17 mouse cellular contexts compared by ENCODE assay signal in genomic region chr2:167424040-167424439, GRCm38 (mm10). TPM values are rescaled to one million over a fixed set of nuclear protein-coding genes. Genes with fewer than 3 reads are reported as not detected.
A peak's percentile ranks its signal among the peaks of the same experiment; 100 is the strongest.
DNase-seq lines count a peak whose midpoint lies in the region; ATAC-seq and TF ChIP-seq lines count a peak whose summit lies in the region.
"Had no signal": no experiment of that assay in that cellular context is flagged by ENCODE, and none has a peak within 500 bp of the region (broad histone marks: within the 10 kb centered on the region; RNA-seq: fewer than 3 reads in every experiment).

No protein-coding gene starts in this region.

- no peak overlapping the region for H3K27ac ChIP-seq in kidney, postnatal 0 days
- H3K27ac ChIP-seq: hindbrain, postnatal 0 days; kidney, embryonic 15.5 days; lung, embryonic 15.5 days; midbrain, embryonic 15.5 days had no signal

- ATAC-seq in kidney, postnatal 0 days (replicated peaks; ENCODE audit: low FRiP score, low read depth) = no peak
- ATAC-seq in G1E (ENCODE audit: extremely low read depth, insufficient number of reproducible peaks, low FRiP score, poor library complexity, severe bottlenecking) = no peak
- ATAC-seq in megakaryocyte-erythroid progenitor cell, adult 5-6 weeks (replicated peaks; ENCODE audit: low FRiP score, low TSS enrichment, poor library complexity, severe bottlenecking) = peak; percentile 15
- ATAC-seq in frontal cortex, adult (ENCODE audit: low TSS enrichment) = no peak
- ATAC-seq: activated CD4-positive, CD25-positive, alpha-beta regulatory T cell, adult 4 months; forebrain, embryonic 14.5 days; hindbrain, postnatal 0 days; midbrain, embryonic 15.5 days had no signal

- H3K36me3 ChIP-seq in kidney, postnatal 0 days (ENCODE audit: insufficient read depth, low read length) = peaks cover 38% of the 10 kb centered on the region
- peaks cover 58% of the 10 kb centered on the region for H3K36me3 ChIP-seq in G1E (replicated peaks)

- TF ChIP-seq CTCF in kidney, postnatal 0 days (IDR thresholded peaks at IDR 0.05; ENCODE audit: low read depth) = peak; percentile 11; the same call in 1 of the 2 replicates
- no peak for TF ChIP-seq CTCF in G1E (IDR thresholded peaks at IDR 0.05; ENCODE audit: low read depth, low read length)

- H3K4me3 ChIP-seq in kidney, postnatal 0 days (replicated peaks; ENCODE audit: low read depth, low read length) = no peak overlapping the region
- H3K4me3 ChIP-seq in G1E (ENCODE audit: low read depth, low read length) = peak overlapping the region; percentile 52; the same call in 1 of the 2 replicates
- H3K4me3 ChIP-seq: heart, embryonic 12.5 days; kidney, embryonic 15.5 days; lung, embryonic 15.5 days; midbrain, embryonic 15.5 days had no signal

- H3K9me3 ChIP-seq in kidney, postnatal 0 days (replicated peaks; ENCODE audit: low read length) = no peaks in the 10 kb centered on the region
- H3K9me3 ChIP-seq in G1E (replicated peaks) = no peaks in the 10 kb centered on the region; the same call in 1 of the 2 replicates
- H3K9me3 ChIP-seq: heart, embryonic 12.5 days; kidney, embryonic 15.5 days; lung, embryonic 15.5 days; midbrain, embryonic 15.5 days had no signal

- 81% methylated on average over 9 of the region's 9 CpGs for WGBS in kidney, postnatal 0 days

- peaks cover 11% of the 10 kb centered on the region; the same call in 1 of the 2 replicates for H3K4me1 ChIP-seq in kidney, postnatal 0 days (replicated peaks; ENCODE audit: insufficient read depth, low read length)
- peaks cover 55% of the 10 kb centered on the region for H3K4me1 ChIP-seq in G1E (ENCODE audit: insufficient read depth, low read depth, low read length)

- H3K4me2 ChIP-seq in kidney, postnatal 0 days (ENCODE audit: low read length) = no peak overlapping the region
- H3K4me2 ChIP-seq: heart, embryonic 12.5 days; kidney, embryonic 15.5 days; lung, embryonic 15.5 days; midbrain, embryonic 15.5 days had no signal

- DNase-seq in kidney, postnatal 0 days (ENCODE audit: low spot score) = no peak
- no peak for DNase-seq in kidney, adult 9 months
- no peak for DNase-seq in G1E (ENCODE audit: low spot score)
- peak; percentile 28 for DNase-seq in liver
- DNase-seq in urinary bladder, adult 2 months (ENCODE audit: low spot score) = no peak
- DNase-seq: cerebellum, postnatal 14 days; heart, postnatal 36 days; left cerebral cortex, postnatal 4 days had no signal

- H3K27me3 ChIP-seq in kidney, postnatal 0 days (ENCODE audit: insufficient read depth, low read length) = no peaks in the 10 kb centered on the region
- H3K27me3 ChIP-seq in G1E (ENCODE audit: insufficient read depth, low read length) = no peaks in the 10 kb centered on the region
- H3K27me3 ChIP-seq: heart, embryonic 12.5 days; kidney, embryonic 15.5 days; lung, embryonic 15.5 days; midbrain, embryonic 15.5 days had no signal

- no peak overlapping the region for H3K9ac ChIP-seq in kidney, postnatal 0 days (ENCODE audit: low read depth, low read length)
- H3K9ac ChIP-seq: kidney, embryonic 15.5 days; lung, embryonic 15.5 days had no signal

RNA-seq across cellular contexts. Expression of gene Slc9a8, which starts 2.5 kb away (rescaled TPM):
- 14.2 and 15.5 TPM in 2 replicates for polyA plus RNA-seq in kidney, postnatal 0 days (2015; fragmentation: Nextera tagmentation; extraction: Ambion mirVana)
- total RNA-seq in G1E (2014; fragmentation: Nextera tagmentation) (67.4 and 90.4 TPM in 2 replicates), G1E (2017) (22.4 and 24.4 TPM in 2 replicates)
- polyA plus RNA-seq in G1E (2012) = 10.0 and 13.2 TPM in 2 replicates
- 46.2 and 48.6 TPM in 2 replicates for total RNA-seq in megakaryocyte-erythroid progenitor cell, adult 5-6 weeks (2014; fragmentation: Nextera tagmentation)
- 20.5 and 28.3 TPM in 2 replicates for total RNA-seq in megakaryocyte-erythroid progenitor cell, adult 5-6 weeks (2017)
- polyA plus RNA-seq in urinary bladder, adult 2 months (2012; rRNA removed) = 35.8 and 40.0 TPM in 2 replicates
